Mouse (Mus musculus): Measurements from ENCODE around the gene Zbtb16. TPM values are rescaled to one million over a fixed set of nuclear protein-coding genes. Genes with fewer than 3 reads are reported as not detected.

Gene Zbtb16
- polyA plus RNA-seq, 1 experiment from 2014 or later: 6.9 TPM

DNA sequence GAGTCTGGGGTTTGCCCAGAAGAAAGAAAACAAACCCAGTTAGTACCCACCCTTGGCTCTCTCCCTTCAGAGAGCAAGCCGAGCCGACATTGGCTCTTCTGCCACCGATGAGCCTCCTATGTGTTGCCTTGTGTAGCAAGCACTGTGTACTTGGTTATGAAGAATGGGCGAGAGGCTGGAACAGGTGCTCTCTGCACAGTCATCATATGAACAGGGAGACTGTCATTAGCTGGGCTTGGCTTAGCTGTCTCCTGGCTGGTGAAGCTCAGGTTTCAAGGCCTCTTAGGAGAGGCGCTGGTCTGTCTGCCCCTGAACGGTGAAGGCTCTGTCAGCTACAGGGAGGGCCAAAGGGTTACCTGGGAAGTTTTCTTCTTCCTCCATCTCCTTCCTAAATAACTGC lies 62.9 kb downstream of the Zbtb16 start:
- H3K27ac ChIP-seq: no peak overlapping the region
- no peaks in the 10 kb centered on the region for H3K36me3 ChIP-seq
- no peak for ATAC-seq (ENCODE audit: low FRiP score)
- no peak overlapping the region for H3K4me2 ChIP-seq (replicated peaks)
- H3K27me3 ChIP-seq: no peaks in the 10 kb centered on the region
- WGBS: 82% methylated on average over 6 of the region's 6 CpGs
- H3K9ac ChIP-seq: no peak overlapping the region
- H3K9me3 ChIP-seq (replicated peaks): no peaks in the 10 kb centered on the region
- no peak overlapping the region for H3K4me3 ChIP-seq
- no peaks in the 10 kb centered on the region for H3K4me1 ChIP-seq

DNA sequence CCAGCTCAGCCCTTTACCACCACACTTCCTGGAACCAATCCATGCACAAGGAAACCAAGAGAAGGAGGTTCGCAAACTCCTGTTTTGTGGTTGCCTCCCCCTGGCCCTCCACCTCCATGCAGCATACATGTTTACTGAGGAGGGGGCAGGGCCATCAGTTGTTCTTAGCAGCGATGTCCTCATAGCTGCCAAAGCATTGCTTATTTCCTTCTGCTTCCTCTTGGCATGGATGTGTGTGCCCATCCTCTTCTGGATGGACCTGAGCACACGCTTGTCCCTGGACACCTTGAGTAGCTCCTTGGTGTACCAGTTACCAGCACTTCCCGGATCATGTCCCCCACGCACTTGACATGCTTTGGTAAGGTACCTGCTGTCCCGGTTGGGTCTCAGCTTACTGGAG lies 64.5 kb downstream of the Zbtb16 start:
- WGBS: 95% methylated on average over 6 of the region's 6 CpGs
- Histone ChIP-seq H3K27me3 (no peaks in the 10 kb centered on the region), H3K27ac (no peak overlapping the region), H3K4me3 (no peak overlapping the region), H3K9ac (no peak overlapping the region), H3K36me3 (no peaks in the 10 kb centered on the region), H3K9me3 (replicated peaks) (no peaks in the 10 kb centered on the region), H3K4me2 (replicated peaks) (no peak overlapping the region), H3K4me1 (no peaks in the 10 kb centered on the region; the same call in 1 of the 2 replicates)
- ATAC-seq (ENCODE audit: low FRiP score): no peak

DNA sequence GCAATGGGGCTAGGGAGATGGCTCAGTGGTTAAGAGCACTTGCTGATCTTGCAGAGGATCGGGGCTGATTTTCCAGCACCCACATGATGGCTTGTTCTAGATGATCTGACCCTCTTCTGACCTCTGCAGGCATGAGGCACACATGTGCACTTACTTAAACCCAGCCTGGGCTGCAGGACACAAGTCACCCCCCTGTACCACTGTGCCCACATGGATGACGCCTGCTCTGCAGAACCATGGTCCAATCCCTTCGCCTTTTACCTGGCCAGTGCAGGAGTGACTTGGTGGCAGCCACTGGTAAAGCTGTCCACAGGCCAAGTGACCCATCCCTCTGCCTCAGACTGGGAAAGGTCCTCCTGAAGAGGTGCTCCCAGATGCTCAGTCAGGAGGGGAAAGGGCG lies 67.1 kb downstream of the Zbtb16 start:
- Histone ChIP-seq H3K9ac (no peak overlapping the region), H3K9me3 (replicated peaks) (no peaks in the 10 kb centered on the region), H3K36me3 (no peaks in the 10 kb centered on the region), H3K4me2 (replicated peaks) (no peak overlapping the region), H3K27ac (no peak overlapping the region), H3K27me3 (no peaks in the 10 kb centered on the region), H3K4me1 (no peaks in the 10 kb centered on the region; the same call in 1 of the 2 replicates), H3K4me3 (no peak overlapping the region)
- ATAC-seq (ENCODE audit: low FRiP score): no peak
- 88% methylated on average over 4 of the region's 4 CpGs for WGBS

DNA sequence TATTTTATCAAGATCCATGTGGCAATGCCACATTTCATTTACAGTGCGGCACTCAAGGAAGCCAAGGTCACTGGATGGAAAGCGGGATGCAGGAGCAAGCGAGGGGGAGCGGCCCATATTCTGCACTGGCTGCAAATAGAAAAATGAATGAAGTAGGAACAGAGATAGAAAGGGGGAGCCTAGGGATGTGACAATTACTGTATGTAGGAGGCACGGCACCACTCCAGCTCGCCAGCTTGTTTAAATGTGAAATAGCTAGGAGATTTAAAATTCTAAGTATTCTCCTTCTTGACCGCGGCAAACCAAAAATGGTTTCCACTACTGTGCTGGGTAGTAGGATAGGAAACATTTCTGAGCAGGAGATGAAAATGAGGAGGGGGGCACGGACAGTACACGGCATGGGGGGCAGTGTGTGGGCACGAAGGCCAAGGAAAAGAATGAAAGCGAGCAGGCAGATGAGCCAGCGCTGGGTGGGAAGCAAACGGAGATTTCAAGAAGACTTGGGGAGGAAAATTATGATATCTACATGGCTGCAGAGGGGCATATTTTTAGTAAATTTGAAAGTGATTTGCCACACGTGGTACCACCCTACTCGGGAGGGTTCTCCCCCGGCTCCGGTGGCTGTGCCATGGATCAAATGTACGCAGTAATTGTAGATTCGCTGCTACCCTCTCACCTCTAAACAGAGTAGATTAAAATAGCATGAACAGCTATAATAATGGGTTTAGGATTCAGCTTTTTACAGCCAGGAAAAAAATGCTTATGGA lies 68.2 kb downstream of the Zbtb16 start:
- Histone ChIP-seq H3K4me1 (no peaks in the 10 kb centered on the region; the same call in 1 of the 2 replicates), H3K9me3 (replicated peaks) (no peaks in the 10 kb centered on the region), H3K9ac (no peak overlapping the region), H3K27ac (0 out of 2 replicates have a peak overlapping the region, but pooled peaks have one; percentile 1), H3K36me3 (no peaks in the 10 kb centered on the region), H3K4me3 (no peak overlapping the region), H3K27me3 (no peaks in the 10 kb centered on the region), H3K4me2 (replicated peaks) (no peak overlapping the region)
- 90% methylated on average over 20 of the region's 20 CpGs for WGBS
- ATAC-seq (ENCODE audit: low FRiP score): no peak

DNA sequence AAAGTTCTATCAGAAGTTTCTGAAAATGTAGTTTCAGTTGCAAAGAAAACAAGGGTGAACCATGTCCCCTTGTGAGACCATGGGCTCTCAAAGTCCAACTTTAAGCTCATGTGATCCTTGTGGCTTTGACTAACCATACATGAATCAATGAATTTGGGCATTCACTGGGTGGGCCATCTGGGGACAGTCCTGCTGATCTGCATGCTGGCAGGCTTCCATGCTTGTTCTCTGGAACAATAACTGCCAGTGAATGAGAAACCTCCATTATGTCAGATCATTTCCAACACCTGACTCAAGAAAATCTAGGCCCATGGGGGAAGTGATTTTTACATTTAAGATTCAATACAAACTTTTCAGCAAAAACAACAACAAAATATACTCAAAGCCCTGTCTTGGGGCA lies 70.1 kb downstream of the Zbtb16 start:
- Histone ChIP-seq H3K27me3 (no peaks in the 10 kb centered on the region), H3K27ac (no peak overlapping the region), H3K4me1 (peaks cover 12% of the 10 kb centered on the region), H3K9ac (no peak overlapping the region), H3K36me3 (no peaks in the 10 kb centered on the region), H3K4me3 (no peak overlapping the region), H3K4me2 (replicated peaks) (no peak overlapping the region), H3K9me3 (replicated peaks) (no peaks in the 10 kb centered on the region)
- ATAC-seq (ENCODE audit: low FRiP score): no peak

GRCm38 (mm10) chr9:48764311-48764710 lies 71.7 kb downstream of the Zbtb16 start:
- Histone ChIP-seq H3K27ac (no peak overlapping the region), H3K4me3 (no peak overlapping the region), H3K9ac (no peak overlapping the region)

DNA sequence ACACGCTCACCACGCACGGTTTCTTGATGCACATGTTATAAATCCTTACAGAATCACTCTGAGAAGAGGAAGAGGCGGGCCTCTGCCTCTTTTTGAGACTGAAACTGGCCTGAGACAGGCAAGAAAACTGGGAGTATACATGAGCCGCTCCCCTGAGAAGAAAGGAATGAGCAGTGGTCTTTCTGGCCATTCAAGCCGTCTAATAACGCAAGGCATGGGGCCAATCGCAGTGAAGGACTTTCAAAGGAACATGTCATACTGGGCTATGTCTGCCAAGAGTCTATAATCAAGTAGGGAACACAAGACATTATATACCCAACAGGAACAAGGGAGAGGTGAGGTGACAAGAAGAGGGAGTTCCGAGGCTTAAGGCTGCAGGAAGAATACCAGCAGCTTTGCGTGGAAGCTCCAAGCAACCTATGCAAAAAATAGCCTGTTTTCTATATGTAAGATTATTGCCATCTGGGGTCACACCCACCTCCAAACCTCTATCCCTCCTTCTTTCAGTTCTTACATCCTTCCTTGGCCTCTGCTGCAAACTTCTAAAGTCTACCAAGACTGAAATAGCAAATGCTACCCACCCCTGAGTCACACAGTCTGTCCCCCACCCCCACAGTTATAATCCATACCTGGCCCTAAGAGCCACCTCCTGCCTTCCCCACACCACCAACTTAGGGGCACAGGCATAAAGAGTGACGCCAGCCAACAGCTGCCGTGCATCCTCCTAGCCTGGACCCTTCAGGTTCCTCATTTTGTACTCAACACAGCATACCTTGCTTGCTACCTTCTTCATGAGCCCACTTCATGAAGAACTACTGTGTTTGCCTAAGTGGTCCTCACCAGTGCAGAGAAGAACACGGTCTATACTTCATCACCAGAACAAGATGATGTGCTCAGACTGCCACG lies 74.0 kb downstream of the Zbtb16 start:
- ATAC-seq (ENCODE audit: low FRiP score): no peak
- no peak overlapping the region for H3K9ac ChIP-seq
- 89% methylated on average over 14 of the region's 14 CpGs for WGBS
- peaks cover 33% of the 10 kb centered on the region for H3K4me1 ChIP-seq
- no peak overlapping the region for H3K4me2 ChIP-seq (replicated peaks)
- no peaks in the 10 kb centered on the region for H3K27me3 ChIP-seq
- no peaks in the 10 kb centered on the region for H3K36me3 ChIP-seq
- H3K27ac ChIP-seq: no peak overlapping the region
- no peak overlapping the region for H3K4me3 ChIP-seq
- H3K9me3 ChIP-seq (replicated peaks): no peaks in the 10 kb centered on the region

More at GRCm38 (mm10) chr9:48764311-48764710, 71.7 kb downstream of the Zbtb16 start:
- Histone ChIP-seq H3K4me1 (peaks cover 25% of the 10 kb centered on the region), H3K4me2 (replicated peaks) (no peak overlapping the region), H3K27me3 (no peaks in the 10 kb centered on the region), H3K36me3 (no peaks in the 10 kb centered on the region), H3K9me3 (replicated peaks) (no peaks in the 10 kb centered on the region)
- ATAC-seq (ENCODE audit: low FRiP score): no peak
- 83% methylated on average over 5 of the region's 5 CpGs for WGBS

- H3K4me2 ChIP-seq (replicated peaks): no peak overlapping the region
- WGBS: 81% methylated on average over 8 of the region's 8 CpGs
- H3K4me1 ChIP-seq: peaks cover 41% of the 10 kb centered on the region
- H3K4me3 ChIP-seq: no peak overlapping the region
- ATAC-seq (ENCODE audit: low FRiP score): no peak
- H3K36me3 ChIP-seq: no peaks in the 10 kb centered on the region
- no peaks in the 10 kb centered on the region for H3K9me3 ChIP-seq (replicated peaks)
- peak overlapping the region; percentile 24; the same call in 1 of the 2 replicates for H3K27ac ChIP-seq
- H3K9ac ChIP-seq: no peak overlapping the region
- H3K27me3 ChIP-seq: no peaks in the 10 kb centered on the region
Measured at GRCm38 (mm10) chr9:48761175-48761556, 74.9 kb downstream of the Zbtb16 start.

DNA sequence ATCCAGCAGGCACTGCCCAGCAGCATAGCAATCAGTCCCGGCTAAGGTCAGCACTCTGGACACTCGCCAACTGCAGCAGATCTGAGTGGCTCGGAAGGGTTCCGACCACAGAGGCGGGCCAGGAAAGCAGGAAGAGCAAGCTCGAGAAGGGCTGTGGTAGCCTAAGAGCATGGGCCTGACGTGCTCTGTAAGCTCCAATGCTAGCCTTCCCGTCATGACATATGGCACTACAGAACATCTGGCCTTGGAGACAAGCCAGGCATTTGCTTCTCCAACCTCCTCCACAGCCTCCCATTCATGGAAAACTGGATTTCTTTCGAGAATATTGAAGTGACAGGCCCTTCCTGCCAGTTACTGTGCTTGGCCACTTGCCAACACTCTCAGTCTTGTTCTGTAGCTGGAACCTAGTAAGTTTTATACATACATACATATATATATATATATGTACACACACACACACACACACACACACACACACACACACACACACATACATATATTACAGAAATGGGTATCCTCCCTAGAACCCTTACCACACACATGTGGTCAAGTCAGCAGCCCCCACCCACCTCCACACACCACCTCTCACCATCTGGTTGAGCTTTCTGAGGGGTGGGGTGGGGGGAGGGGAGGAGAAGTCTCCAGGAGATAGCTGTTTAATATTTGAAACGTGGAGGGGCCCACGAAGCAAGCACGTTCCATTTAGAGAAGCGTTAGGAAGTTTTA lies 75.4 kb downstream of the Zbtb16 start:
- 58% methylated on average over 13 of the region's 13 CpGs for WGBS
- Histone ChIP-seq H3K4me1 (peaks cover 47% of the 10 kb centered on the region), H3K9me3 (replicated peaks) (no peaks in the 10 kb centered on the region)

GRCm38 (mm10) chr9:48759098-48759497 lies 76.9 kb downstream of the Zbtb16 start:
- Histone ChIP-seq H3K4me1 (peaks cover 50% of the 10 kb centered on the region), H3K27ac (no peak overlapping the region), H3K4me3 (no peak overlapping the region), H3K9me3 (replicated peaks) (no peaks in the 10 kb centered on the region), H3K36me3 (no peaks in the 10 kb centered on the region), H3K27me3 (no peaks in the 10 kb centered on the region), H3K9ac (no peak overlapping the region), H3K4me2 (replicated peaks) (no peak overlapping the region)
- no peak for ATAC-seq (ENCODE audit: low FRiP score)
- WGBS: 88% methylated on average over 4 of the region's 4 CpGs

More for the DNA sequence above, 75.4 kb downstream of the Zbtb16 start:
- no peak overlapping the region for H3K4me2 ChIP-seq (replicated peaks)
- H3K4me3 ChIP-seq: no peak overlapping the region
- H3K27ac ChIP-seq: 0 out of 2 replicates have a peak overlapping the region, but pooled peaks have one; percentile 24
- H3K27me3 ChIP-seq: no peaks in the 10 kb centered on the region
- H3K9ac ChIP-seq: no peak overlapping the region
- H3K36me3 ChIP-seq: no peaks in the 10 kb centered on the region
- ATAC-seq (ENCODE audit: low FRiP score): peak; percentile 45; the same call in 1 of the 2 replicates

DNA sequence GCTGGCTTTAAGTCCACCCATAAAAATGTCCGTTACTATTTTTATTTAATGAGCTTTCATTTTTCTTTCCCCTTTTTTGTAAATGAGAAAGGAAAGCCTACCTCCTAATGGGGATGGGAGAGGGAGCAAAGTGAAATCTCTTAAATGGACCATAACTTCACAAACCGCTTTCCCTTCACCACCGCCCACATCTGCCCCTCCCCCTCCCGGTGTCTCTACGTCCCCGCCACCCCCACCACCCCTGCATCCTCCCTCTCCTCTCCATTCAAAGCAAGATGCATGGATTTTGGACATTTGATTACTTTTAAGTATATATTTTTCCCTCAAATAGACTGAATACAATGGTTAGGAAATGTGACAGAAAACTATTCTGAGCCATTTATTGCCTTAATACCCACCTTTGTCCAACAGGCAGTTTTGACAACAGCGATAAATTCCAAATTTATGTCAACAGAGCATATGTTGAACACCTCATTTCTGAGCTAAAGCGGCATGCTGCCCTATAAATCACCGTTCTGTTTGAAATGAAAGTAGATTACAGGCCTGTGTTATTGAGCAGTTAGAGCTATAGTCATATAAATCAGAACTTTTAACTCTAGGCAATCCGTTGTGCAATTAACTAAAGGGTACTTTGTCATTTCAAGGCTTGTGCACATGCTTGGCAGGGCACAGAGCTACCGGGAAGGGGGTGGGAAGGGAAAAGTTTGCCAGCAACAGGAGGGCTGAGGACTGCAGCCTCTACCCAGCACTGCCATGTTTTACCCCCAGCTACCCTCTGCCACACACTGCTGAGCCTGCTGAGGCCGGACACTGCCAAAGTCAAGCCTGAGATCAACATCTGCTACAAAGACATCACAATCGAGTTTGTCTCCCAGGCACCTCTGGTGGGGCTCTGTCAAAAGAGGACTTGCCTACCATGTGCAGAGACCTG lies 78.1 kb downstream of the Zbtb16 start:
- Histone ChIP-seq H3K4me3 (no peak overlapping the region), H3K9ac (no peak overlapping the region), H3K4me2 (replicated peaks) (no peak overlapping the region), H3K27me3 (no peaks in the 10 kb centered on the region), H3K4me1 (peaks cover 50% of the 10 kb centered on the region), H3K36me3 (no peaks in the 10 kb centered on the region), H3K27ac (no peak overlapping the region), H3K9me3 (replicated peaks) (no peaks in the 10 kb centered on the region)
- no peak for ATAC-seq (ENCODE audit: low FRiP score)
- 60% methylated on average over 13 of the region's 13 CpGs for WGBS

All from hindbrain, embryonic 12.5 days (tissue).